Mouse (Mus musculus): ENCODE measurements around the gene Ap1m2. TPM values are rescaled to one million over a fixed set of nuclear protein-coding genes. Genes with fewer than 3 reads are reported as not detected.

The Ap1m2 gene
- polyA plus RNA-seq, 1 experiment from 2014 or later, result 15.8 TPM

GRCm38 (mm10) chr9:21287571-21288402 is 24.4 kb downstream of the Ap1m2 start, which contains the start of gene Kri1:
Gene Kri1, minus strand, starts transcription at chr9:21287969.
- Histone ChIP-seq H3K27me3 (no peaks in the 10 kb centered on the region), H3K9me3 (no peaks in the 10 kb centered on the region), H3K36me3 (peaks cover 18% of the 10 kb centered on the region), H3K4me3 (peak within 1 kb of the TSS; percentile 78), H3K4me2 (replicated peaks) (peak within 1 kb of the TSS; percentile 86), H3K9ac (peak within 1 kb of the TSS; percentile 66), H3K27ac (peak within 1 kb of the TSS; percentile 77), H3K4me1 (peaks cover 27% of the 10 kb centered on the region)
- peak; percentile 67 for ATAC-seq (ENCODE audit: insufficient number of reproducible peaks, insufficient read depth, low FRiP score, low TSS enrichment)
- WGBS, result 1% methylated on average over 59 of the region's 59 CpGs

GRCm38 (mm10) chr9:21286753-21287152 is 25.4 kb downstream of the Ap1m2 start:
- H3K4me3 ChIP-seq, result peak overlapping the region; percentile 78
- H3K9ac ChIP-seq, result peak overlapping the region; percentile 66

GRCm38 (mm10) chr9:21283994-21284393 is 28.1 kb downstream of the Ap1m2 start:
- no peak for ATAC-seq (ENCODE audit: insufficient number of reproducible peaks, insufficient read depth, low FRiP score, low TSS enrichment)
- Histone ChIP-seq H3K27me3 (no peaks in the 10 kb centered on the region), H3K4me2 (replicated peaks) (no peak overlapping the region), H3K9me3 (no peaks in the 10 kb centered on the region), H3K4me3 (no peak overlapping the region), H3K9ac (no peak overlapping the region), H3K27ac (no peak overlapping the region), H3K4me1 (peaks cover 19% of the 10 kb centered on the region), H3K36me3 (peaks cover 50% of the 10 kb centered on the region)
- WGBS, result 78% methylated on average over 3 of the region's 3 CpGs

More at GRCm38 (mm10) chr9:21286753-21287152, 25.4 kb downstream of the Ap1m2 start:
- Histone ChIP-seq H3K4me1 (peaks cover 27% of the 10 kb centered on the region), H3K27ac (no peak overlapping the region), H3K4me2 (replicated peaks) (peak overlapping the region; percentile 86), H3K27me3 (no peaks in the 10 kb centered on the region), H3K9me3 (no peaks in the 10 kb centered on the region), H3K36me3 (peaks cover 25% of the 10 kb centered on the region)
- 66% methylated on average over 3 of the region's 3 CpGs for WGBS
- ATAC-seq (ENCODE audit: insufficient number of reproducible peaks, insufficient read depth, low FRiP score, low TSS enrichment), result no peak

- WGBS, result 88% methylated on average over 5 of the region's 5 CpGs
- Histone ChIP-seq H3K36me3 (peaks cover 52% of the 10 kb centered on the region), H3K4me2 (replicated peaks) (no peak overlapping the region), H3K9ac (no peak overlapping the region), H3K4me3 (no peak overlapping the region), H3K9me3 (no peaks in the 10 kb centered on the region), H3K27ac (no peak overlapping the region), H3K27me3 (no peaks in the 10 kb centered on the region), H3K4me1 (peaks cover 15% of the 10 kb centered on the region)
- ATAC-seq (ENCODE audit: insufficient number of reproducible peaks, insufficient read depth, low FRiP score, low TSS enrichment), result no peak
Observed at GRCm38 (mm10) chr9:21283591-21283990, 28.5 kb downstream of the Ap1m2 start.

GRCm38 (mm10) chr9:21277776-21278175 is 34.4 kb downstream of the Ap1m2 start:
- Histone ChIP-seq H3K27ac (no peak overlapping the region), H3K4me3 (no peak overlapping the region), H3K9me3 (no peaks in the 10 kb centered on the region), H3K4me2 (replicated peaks) (no peak overlapping the region), H3K36me3 (peaks cover 89% of the 10 kb centered on the region), H3K4me1 (no peaks in the 10 kb centered on the region), H3K27me3 (no peaks in the 10 kb centered on the region), H3K9ac (no peak overlapping the region)
- WGBS, result 96% methylated on average over 5 of the region's 5 CpGs
- no peak for ATAC-seq (ENCODE audit: insufficient number of reproducible peaks, insufficient read depth, low FRiP score, low TSS enrichment)

DNA sequence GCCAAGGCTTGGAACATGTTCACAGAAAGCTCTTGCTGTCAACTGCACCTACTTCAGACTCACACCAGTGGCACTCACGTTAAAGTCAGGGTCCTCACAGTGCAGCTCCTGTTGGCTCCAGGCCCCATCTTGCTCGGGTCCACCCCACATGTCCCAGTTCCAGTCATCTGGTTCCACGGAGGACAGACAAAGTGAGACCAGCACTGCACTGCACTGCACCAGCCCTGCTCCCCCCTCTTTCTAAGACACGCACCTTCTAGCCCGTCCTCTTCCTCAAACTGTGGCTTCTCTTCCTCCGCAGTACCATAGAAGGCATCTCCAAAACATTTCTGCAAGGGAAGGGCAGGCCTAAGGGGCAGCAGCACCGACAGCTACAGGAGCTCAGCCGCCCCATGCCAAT is 35.8 kb downstream of the Ap1m2 start:
- no peak overlapping the region for H3K4me2 ChIP-seq (replicated peaks)
- H3K36me3 ChIP-seq, result peaks cover 90% of the 10 kb centered on the region
- no peak overlapping the region for H3K9ac ChIP-seq
- H3K4me1 ChIP-seq, result no peaks in the 10 kb centered on the region
- no peak overlapping the region for H3K27ac ChIP-seq
- H3K9me3 ChIP-seq, result no peaks in the 10 kb centered on the region
- 86% methylated on average over 8 of the region's 8 CpGs for WGBS
- no peaks in the 10 kb centered on the region for H3K27me3 ChIP-seq
- no peak overlapping the region for H3K4me3 ChIP-seq
- ATAC-seq (ENCODE audit: insufficient number of reproducible peaks, insufficient read depth, low FRiP score, low TSS enrichment), result no peak

DNA sequence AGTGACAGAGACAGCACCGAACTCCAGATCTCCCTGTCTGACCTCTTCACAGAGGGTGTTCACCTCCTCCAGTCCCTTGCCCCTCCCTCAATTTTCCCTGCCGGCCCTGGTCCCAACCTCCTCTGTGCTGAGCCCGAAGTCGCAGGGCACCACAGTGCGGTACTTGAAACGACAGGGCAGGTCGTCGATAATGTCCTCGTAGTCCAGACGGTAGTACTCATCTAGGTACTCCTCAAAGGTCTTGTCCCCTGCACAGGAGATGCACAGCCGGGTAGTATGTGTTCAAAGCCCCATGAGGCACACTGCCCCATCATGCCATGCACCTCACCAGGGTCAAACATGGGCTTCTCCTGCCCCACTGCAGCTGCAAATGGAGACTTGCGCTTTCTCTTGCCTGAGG is 36.4 kb downstream of the Ap1m2 start:
- no peak overlapping the region for H3K4me2 ChIP-seq (replicated peaks)
- ATAC-seq (ENCODE audit: insufficient number of reproducible peaks, insufficient read depth, low FRiP score, low TSS enrichment), result no peak
- no peak overlapping the region for H3K4me3 ChIP-seq
- no peaks in the 10 kb centered on the region for H3K9me3 ChIP-seq
- no peaks in the 10 kb centered on the region for H3K27me3 ChIP-seq
- WGBS, result 87% methylated on average over 12 of the region's 12 CpGs
- no peak overlapping the region for H3K9ac ChIP-seq
- peaks cover 90% of the 10 kb centered on the region for H3K36me3 ChIP-seq
- H3K27ac ChIP-seq, result no peak overlapping the region
- no peaks in the 10 kb centered on the region for H3K4me1 ChIP-seq

- 87% methylated on average over 7 of the region's 7 CpGs for WGBS
Observed at GRCm38 (mm10) chr9:21275013-21275710, 37.0 kb downstream of the Ap1m2 start.

DNA sequence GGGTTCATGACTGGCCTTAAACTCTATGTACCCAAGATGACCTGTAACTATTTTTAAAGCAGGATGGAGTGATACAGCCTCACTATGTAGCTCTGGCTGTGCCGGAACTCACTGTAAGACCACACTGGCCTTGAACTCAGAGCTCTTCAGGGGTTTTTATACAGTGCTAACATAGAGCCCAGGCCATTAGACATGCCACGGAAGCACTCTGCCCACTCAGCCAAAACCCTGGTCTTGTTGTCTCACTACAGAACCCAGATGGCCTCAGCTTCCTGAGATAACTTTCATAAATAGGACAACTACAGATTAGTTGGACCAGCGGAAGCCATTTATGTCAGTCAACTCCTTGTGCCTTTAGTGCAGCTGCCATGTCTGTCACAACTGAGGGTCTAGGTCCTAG is 37.8 kb downstream of the Ap1m2 start:
- no peak overlapping the region for H3K9ac ChIP-seq
- no peak overlapping the region for H3K4me3 ChIP-seq
- H3K4me1 ChIP-seq, result no peaks in the 10 kb centered on the region
- H3K36me3 ChIP-seq, result peaks cover 90% of the 10 kb centered on the region
- H3K27ac ChIP-seq, result no peak overlapping the region
- no peaks in the 10 kb centered on the region for H3K9me3 ChIP-seq
- no peak overlapping the region for H3K4me2 ChIP-seq (replicated peaks)
- ATAC-seq (ENCODE audit: insufficient number of reproducible peaks, insufficient read depth, low FRiP score, low TSS enrichment), result no peak
- 95% methylated on average over 3 of the region's 3 CpGs for WGBS
- no peaks in the 10 kb centered on the region for H3K27me3 ChIP-seq

More at GRCm38 (mm10) chr9:21275013-21275710, 37.0 kb downstream of the Ap1m2 start:
- Histone ChIP-seq H3K4me2 (replicated peaks) (no peak overlapping the region), H3K36me3 (peaks cover 92% of the 10 kb centered on the region), H3K27me3 (no peaks in the 10 kb centered on the region), H3K4me1 (no peaks in the 10 kb centered on the region), H3K9ac (no peak overlapping the region), H3K9me3 (no peaks in the 10 kb centered on the region), H3K4me3 (no peak overlapping the region), H3K27ac (no peak overlapping the region)
- ATAC-seq (ENCODE audit: insufficient number of reproducible peaks, insufficient read depth, low FRiP score, low TSS enrichment), result no peak

GRCm38 (mm10) chr9:21273520-21274228 is 38.5 kb downstream of the Ap1m2 start:
- Histone ChIP-seq H3K27me3 (no peaks in the 10 kb centered on the region), H3K9ac (no peak overlapping the region), H3K4me3 (no peak overlapping the region), H3K4me2 (replicated peaks) (no peak overlapping the region), H3K4me1 (no peaks in the 10 kb centered on the region), H3K27ac (no peak overlapping the region), H3K36me3 (peaks cover 91% of the 10 kb centered on the region), H3K9me3 (no peaks in the 10 kb centered on the region)
- no peak for ATAC-seq (ENCODE audit: insufficient number of reproducible peaks, insufficient read depth, low FRiP score, low TSS enrichment)
- 81% methylated on average over 7 of the region's 7 CpGs for WGBS

DNA sequence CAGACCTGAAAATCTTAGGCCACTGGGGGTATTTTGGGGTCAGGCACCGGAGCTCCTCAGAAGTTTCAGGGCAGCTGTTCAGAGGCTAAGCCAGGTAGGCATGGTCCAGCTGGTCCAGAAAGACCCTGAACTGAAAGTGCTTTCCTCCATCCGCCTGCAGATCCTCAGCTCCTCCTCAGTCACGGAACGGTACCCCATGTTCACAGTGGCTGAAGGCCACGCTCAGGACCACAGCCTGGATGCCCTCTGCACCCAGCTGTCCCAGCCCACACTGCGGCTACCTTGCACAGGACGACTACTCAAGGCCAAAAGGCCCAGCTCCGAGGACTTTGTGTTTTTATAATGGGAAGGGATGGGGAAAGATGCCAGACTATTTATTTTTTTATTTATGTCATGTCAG is 39.0 kb downstream of the Ap1m2 start:
- Histone ChIP-seq H3K4me3 (no peak overlapping the region), H3K36me3 (peaks cover 95% of the 10 kb centered on the region)
- WGBS, result 85% methylated on average over 8 of the region's 8 CpGs

More for the DNA sequence above, 39.0 kb downstream of the Ap1m2 start:
- Histone ChIP-seq H3K27ac (no peak overlapping the region), H3K9ac (no peak overlapping the region), H3K9me3 (no peaks in the 10 kb centered on the region), H3K4me2 (replicated peaks) (no peak overlapping the region), H3K27me3 (no peaks in the 10 kb centered on the region), H3K4me1 (no peaks in the 10 kb centered on the region)
- ATAC-seq (ENCODE audit: insufficient number of reproducible peaks, insufficient read depth, low FRiP score, low TSS enrichment), result no peak

Data from embryonic facial prominence, embryonic 12.5 days (tissue).